Mouse (Mus musculus): ENCODE data around the gene Ssrp1.

Gene Ssrp1

DNA sequence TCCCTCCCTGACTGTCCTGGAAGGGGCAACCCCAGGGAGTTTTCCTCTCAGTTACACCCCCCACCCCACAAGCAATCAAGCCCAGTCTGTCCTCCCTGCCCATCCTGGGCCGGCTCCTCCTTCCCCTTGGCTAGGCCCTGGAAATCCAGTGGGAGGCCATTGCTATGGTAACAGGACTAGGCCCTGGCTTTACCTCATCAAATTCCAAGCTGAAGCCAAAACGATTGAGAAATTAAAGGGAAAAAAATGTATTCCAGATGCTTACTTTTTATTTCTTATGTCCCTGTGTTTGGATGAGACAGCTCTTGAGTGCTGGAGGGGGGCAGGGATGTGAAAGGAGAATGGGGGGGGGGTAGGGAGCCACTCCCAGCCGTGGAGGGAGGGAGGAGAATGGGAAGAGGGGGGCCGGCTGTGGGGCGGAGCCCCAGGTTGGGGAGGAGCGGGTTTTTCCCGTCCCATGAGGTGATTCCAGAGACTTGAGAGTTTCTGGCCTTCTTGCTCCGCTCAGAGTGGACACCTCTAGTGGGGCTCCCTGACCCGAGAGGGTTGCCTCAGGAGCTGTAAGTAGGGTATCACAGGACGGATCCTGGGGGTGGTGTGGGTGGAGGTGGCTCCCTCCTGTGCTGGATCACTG lies 13.1 kb downstream of the Ssrp1 start:
- no peak for DNase-seq (ENCODE audit: low read depth, low spot score)
- Histone ChIP-seq H3K27me3 (ENCODE audit: control insufficient read depth, insufficient read depth, low read length, poor library complexity, severe bottlenecking) (no peaks in the 10 kb centered on the region), H3K36me3 (ENCODE audit: control insufficient read depth, insufficient read depth, low read length, poor library complexity, severe bottlenecking) (no peaks in the 10 kb centered on the region; the same call in 1 of the 2 replicates)

GRCm38 (mm10) chr2:85050746-85051145 lies 13.7 kb downstream of the Ssrp1 start:
- DNase-seq (ENCODE audit: low read depth, low spot score): no peak
- no peaks in the 10 kb centered on the region; the same call in 1 of the 2 replicates for H3K36me3 ChIP-seq (ENCODE audit: control insufficient read depth, insufficient read depth, low read length, poor library complexity, severe bottlenecking)

GRCm38 (mm10) chr2:85053192-85053816 lies 16.3 kb downstream of the Ssrp1 start:
- H3K27me3 ChIP-seq (ENCODE audit: control insufficient read depth, insufficient read depth, low read length, poor library complexity, severe bottlenecking): no peaks in the 10 kb centered on the region
- H3K36me3 ChIP-seq (ENCODE audit: control insufficient read depth, insufficient read depth, low read length, poor library complexity, severe bottlenecking): no peaks in the 10 kb centered on the region; the same call in 1 of the 2 replicates
- DNase-seq (ENCODE audit: low read depth, low spot score): no peak

More at GRCm38 (mm10) chr2:85050746-85051145, 13.7 kb downstream of the Ssrp1 start:
- no peaks in the 10 kb centered on the region for H3K27me3 ChIP-seq (ENCODE audit: control insufficient read depth, insufficient read depth, low read length, poor library complexity, severe bottlenecking)

DNA sequence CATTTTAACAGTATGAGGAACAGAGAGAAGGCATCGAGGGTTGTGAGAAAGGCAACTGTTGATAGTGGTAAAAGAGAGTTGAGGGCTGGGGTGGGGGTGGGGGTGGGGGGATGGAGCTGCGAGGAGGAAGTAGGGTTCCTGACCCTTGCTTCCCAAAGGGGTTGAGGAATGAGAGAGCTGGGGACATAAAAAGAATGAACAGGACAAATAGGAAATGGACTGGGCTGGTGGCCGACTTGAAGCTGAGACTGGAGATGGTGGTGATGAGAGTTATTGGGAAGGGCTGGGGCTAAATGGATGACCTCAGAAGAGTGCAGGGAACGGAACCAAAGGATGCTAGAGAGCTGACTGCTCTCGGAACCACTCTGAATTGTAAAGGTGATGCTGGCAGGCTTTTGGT lies 19.7 kb downstream of the Ssrp1 start:
- H3K27me3 ChIP-seq (ENCODE audit: control insufficient read depth, insufficient read depth, low read length, poor library complexity, severe bottlenecking): no peaks in the 10 kb centered on the region
- H3K36me3 ChIP-seq (ENCODE audit: control insufficient read depth, insufficient read depth, low read length, poor library complexity, severe bottlenecking): peaks cover 2% of the 10 kb centered on the region; the same call in 1 of the 2 replicates
- DNase-seq (ENCODE audit: low read depth, low spot score): no peak

DNA sequence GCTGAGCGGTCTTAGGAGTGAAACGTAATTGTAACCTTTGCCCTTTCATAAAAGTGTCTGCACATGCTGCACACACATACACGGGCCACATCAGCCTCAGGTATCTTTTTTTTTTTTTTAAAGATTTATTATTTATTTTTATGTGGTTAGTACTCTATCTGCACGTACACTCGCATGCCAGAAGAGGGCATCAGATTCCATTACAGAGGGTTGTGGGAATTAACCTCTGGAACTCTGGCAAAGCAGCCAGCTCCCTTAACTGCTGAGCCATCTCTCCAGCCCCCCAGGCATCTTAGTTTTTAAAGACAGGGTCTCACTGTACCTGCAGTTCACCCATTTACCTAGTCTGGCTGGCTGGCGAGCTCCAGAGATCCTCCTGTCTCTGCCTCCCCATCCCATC lies 22.6 kb downstream of the Ssrp1 start:
- no peak for DNase-seq (ENCODE audit: low read depth, low spot score)
- Histone ChIP-seq H3K36me3 (ENCODE audit: control insufficient read depth, insufficient read depth, low read length, poor library complexity, severe bottlenecking) (peaks cover 2% of the 10 kb centered on the region; the same call in 1 of the 2 replicates), H3K27me3 (ENCODE audit: control insufficient read depth, insufficient read depth, low read length, poor library complexity, severe bottlenecking) (no peaks in the 10 kb centered on the region)

- H3K27me3 ChIP-seq (ENCODE audit: control insufficient read depth, insufficient read depth, low read length, poor library complexity, severe bottlenecking): no peaks in the 10 kb centered on the region
- H3K36me3 ChIP-seq (ENCODE audit: control insufficient read depth, insufficient read depth, low read length, poor library complexity, severe bottlenecking): peaks cover 2% of the 10 kb centered on the region; the same call in 1 of the 2 replicates
- no peak for DNase-seq (ENCODE audit: low read depth, low spot score)
Measured at GRCm38 (mm10) chr2:85060591-85061060, 23.6 kb downstream of the Ssrp1 start.

DNA sequence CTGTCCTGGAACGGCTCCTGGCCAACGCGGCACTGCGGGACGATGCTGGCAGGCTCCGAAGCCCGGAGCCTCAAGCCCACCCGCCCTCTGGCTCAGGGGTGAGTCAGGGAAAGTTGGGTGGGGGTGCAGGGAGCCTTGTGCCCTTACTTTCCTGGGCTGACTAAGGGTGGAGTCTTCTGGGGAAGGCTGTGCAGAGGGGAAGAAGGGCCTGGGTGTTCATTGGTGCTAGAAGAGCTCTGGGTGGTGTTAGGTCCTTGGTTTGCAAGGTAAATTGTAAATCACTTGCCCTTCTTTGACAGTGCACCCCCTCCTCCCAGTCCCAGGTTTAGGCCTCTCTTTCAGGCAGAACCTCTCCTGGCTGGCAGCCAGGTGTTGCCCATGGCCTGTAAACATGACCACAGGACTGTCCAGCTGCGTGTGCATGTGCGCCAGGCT lies 24.1 kb downstream of the Ssrp1 start:
- DNase-seq (ENCODE audit: low read depth, low spot score): no peak
- Histone ChIP-seq H3K36me3 (ENCODE audit: control insufficient read depth, insufficient read depth, low read length, poor library complexity, severe bottlenecking) (peaks cover 2% of the 10 kb centered on the region; the same call in 1 of the 2 replicates), H3K27me3 (ENCODE audit: control insufficient read depth, insufficient read depth, low read length, poor library complexity, severe bottlenecking) (no peaks in the 10 kb centered on the region)

DNA sequence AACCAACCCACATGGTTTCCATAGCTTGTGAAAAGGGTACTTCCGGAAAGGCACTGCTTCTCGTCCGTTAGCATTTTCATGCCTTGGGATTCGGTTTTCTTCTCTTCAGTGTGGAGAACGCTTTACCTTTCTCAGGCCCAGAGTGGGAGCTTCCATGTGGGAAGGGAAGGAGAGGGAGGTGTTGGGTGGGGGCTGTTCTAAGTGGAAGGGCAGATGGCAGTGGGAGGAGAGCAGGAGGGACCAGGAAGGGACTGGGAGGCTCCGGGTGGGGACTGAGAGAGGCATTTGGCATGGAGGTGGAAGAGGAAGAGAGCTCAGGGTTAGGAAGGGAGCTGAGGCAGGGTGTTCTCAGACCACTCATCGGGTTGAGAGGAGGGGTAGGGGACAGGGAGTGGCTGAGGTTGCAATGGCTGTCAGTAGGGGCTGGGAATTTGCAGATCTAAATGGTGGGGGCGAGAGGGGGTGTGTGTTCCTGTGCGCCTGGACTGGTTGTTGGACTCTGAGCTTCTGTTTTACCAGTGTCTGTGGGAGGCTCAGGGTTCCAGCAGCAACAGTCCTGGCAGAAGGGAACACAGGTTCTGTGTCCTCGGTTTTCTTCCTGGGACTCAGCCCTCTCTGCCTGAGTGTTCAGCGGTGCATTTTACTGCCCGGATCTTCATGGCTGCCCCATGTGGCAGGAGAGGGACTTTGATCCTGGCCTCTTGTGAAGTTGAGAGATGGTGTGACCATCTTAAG lies 28.3 kb downstream of the Ssrp1 start:
- no peaks in the 10 kb centered on the region for H3K36me3 ChIP-seq (ENCODE audit: control insufficient read depth, insufficient read depth, low read length, poor library complexity, severe bottlenecking)
- no peaks in the 10 kb centered on the region for H3K27me3 ChIP-seq (ENCODE audit: control insufficient read depth, insufficient read depth, low read length, poor library complexity, severe bottlenecking)
- no peak for DNase-seq (ENCODE audit: low read depth, low spot score)

- Histone ChIP-seq H3K36me3 (ENCODE audit: control insufficient read depth, insufficient read depth, low read length, poor library complexity, severe bottlenecking) (no peaks in the 10 kb centered on the region; the same call in 1 of the 2 replicates), H3K27me3 (ENCODE audit: control insufficient read depth, insufficient read depth, low read length, poor library complexity, severe bottlenecking) (no peaks in the 10 kb centered on the region)
- no peak for DNase-seq (ENCODE audit: low read depth, low spot score)
Measured at GRCm38 (mm10) chr2:85066937-85067336, 29.9 kb downstream of the Ssrp1 start.

GRCm38 (mm10) chr2:85067903-85068625 lies 31.0 kb downstream of the Ssrp1 start:
- no peaks in the 10 kb centered on the region; the same call in 1 of the 2 replicates for H3K36me3 ChIP-seq (ENCODE audit: control insufficient read depth, insufficient read depth, low read length, poor library complexity, severe bottlenecking)
- H3K27me3 ChIP-seq (ENCODE audit: control insufficient read depth, insufficient read depth, low read length, poor library complexity, severe bottlenecking): no peaks in the 10 kb centered on the region
- no peak for DNase-seq (ENCODE audit: low read depth, low spot score)

DNA sequence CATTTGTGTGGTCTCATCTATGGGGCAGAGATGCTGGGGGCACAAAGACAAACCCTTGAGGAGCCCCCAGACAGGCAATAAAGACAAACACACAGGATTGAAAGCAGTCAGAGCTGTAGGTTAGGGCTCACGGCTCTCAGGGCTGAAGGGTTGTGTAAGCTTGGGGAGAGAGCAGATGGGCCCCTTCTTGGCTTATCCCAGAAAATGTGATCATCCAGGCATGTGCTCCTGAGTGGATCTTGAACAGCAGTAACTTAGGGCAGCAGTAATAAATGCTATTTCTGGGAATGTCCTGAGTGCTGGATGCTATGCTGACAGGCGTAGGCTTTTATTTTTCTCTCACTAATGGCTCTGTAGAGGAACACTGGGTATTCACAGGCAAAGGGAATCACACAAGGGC lies 31.6 kb downstream of the Ssrp1 start:
- no peak for DNase-seq (ENCODE audit: low read depth, low spot score)
- no peaks in the 10 kb centered on the region; the same call in 1 of the 2 replicates for H3K36me3 ChIP-seq (ENCODE audit: control insufficient read depth, insufficient read depth, low read length, poor library complexity, severe bottlenecking)
- no peaks in the 10 kb centered on the region for H3K27me3 ChIP-seq (ENCODE audit: control insufficient read depth, insufficient read depth, low read length, poor library complexity, severe bottlenecking)

DNA sequence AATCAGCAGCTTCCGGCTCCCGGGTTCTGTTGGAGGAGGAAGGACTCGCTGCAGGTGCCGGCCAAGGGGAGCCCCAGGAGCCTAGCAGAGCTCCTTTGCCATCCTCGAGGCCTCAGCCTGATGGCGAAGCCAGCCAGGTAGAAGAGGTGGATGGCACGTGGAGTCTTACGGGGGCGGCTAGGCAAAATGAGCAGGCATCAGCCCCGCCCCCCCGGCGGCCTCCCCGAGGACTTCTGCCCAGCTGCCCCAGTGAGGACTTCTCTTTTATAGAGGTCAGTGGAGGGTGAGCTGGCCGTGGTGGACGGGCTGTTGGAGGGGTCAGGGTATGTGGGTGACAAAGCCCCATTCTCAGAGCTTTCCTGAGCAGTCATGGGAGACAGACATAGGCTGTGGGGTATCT lies 33.1 kb downstream of the Ssrp1 start:
- no peak for DNase-seq (ENCODE audit: low read depth, low spot score)
- Histone ChIP-seq H3K27me3 (ENCODE audit: control insufficient read depth, insufficient read depth, low read length, poor library complexity, severe bottlenecking) (no peaks in the 10 kb centered on the region), H3K36me3 (ENCODE audit: control insufficient read depth, insufficient read depth, low read length, poor library complexity, severe bottlenecking) (no peaks in the 10 kb centered on the region; the same call in 1 of the 2 replicates)

DNA sequence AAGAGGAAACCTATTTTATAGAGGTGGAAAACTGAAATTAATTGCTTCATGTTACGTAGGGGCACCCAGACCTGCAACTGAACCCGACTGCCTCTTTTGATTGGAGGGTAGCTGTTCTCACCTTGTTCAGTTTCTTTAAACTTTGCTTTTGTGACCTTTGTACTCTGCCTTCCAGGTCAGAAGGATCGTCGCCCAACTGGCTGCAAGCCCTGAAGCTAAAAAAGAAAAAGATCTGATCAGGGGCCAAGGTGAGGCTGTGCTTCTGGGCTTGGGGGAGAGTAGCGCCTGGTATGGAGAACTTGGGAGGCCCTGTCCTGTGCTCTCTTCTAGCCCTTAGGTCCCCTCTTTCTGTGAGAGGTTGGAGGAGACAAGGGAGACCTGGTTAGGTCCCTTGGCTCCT lies 34.9 kb downstream of the Ssrp1 start:
- Histone ChIP-seq H3K36me3 (ENCODE audit: control insufficient read depth, insufficient read depth, low read length, poor library complexity, severe bottlenecking) (no peaks in the 10 kb centered on the region; the same call in 1 of the 2 replicates), H3K27me3 (ENCODE audit: control insufficient read depth, insufficient read depth, low read length, poor library complexity, severe bottlenecking) (no peaks in the 10 kb centered on the region)
- no peak for DNase-seq (ENCODE audit: low read depth, low spot score)

- H3K27me3 ChIP-seq (ENCODE audit: control insufficient read depth, insufficient read depth, low read length, poor library complexity, severe bottlenecking): no peaks in the 10 kb centered on the region
- no peak for DNase-seq (ENCODE audit: low read depth, low spot score)
- H3K36me3 ChIP-seq (ENCODE audit: control insufficient read depth, insufficient read depth, low read length, poor library complexity, severe bottlenecking): no peaks in the 10 kb centered on the region; the same call in 1 of the 2 replicates
Measured at GRCm38 (mm10) chr2:85073751-85074150, 36.7 kb downstream of the Ssrp1 start.

All from splenic B cell, adult 2 months (primary cell).